Mouse (Mus musculus) forebrain, embryonic 12.5 days (tissue): ENCODE results near the gene Cyth4. TPM values are rescaled to one million over a fixed set of nuclear protein-coding genes. Genes with fewer than 3 reads are reported as not detected.

Experiments
- ATAC-seq: fragments of 200-750 bp; cut with Nextera tagmentation; 2 replicates; pipeline ENCODE4 v1.8.0; 2017; ENCODE audit warnings: moderate TSS enrichment; ENCODE audit not compliant: low FRiP score
- H3K27ac ChIP-seq: fragments of 300-500 bp; sonication (generic); 2 replicates; pipeline ENCODE4 v1.5.1; 2016; ENCODE audit warnings: mild to moderate bottlenecking
- H3K27me3 ChIP-seq: fragments of 300-500 bp; sonication (generic); 2 replicates; pipeline ENCODE4 v1.6.1; 2016; ENCODE audit warnings: mild to moderate bottlenecking
- H3K36me3 ChIP-seq: fragments of 300-500 bp; sonication (generic); replicated peaks from 2 replicates; pipeline ENCODE4 v1.6.1; 2016; ENCODE audit warnings: mild to moderate bottlenecking
- H3K4me1 ChIP-seq: fragments of 300-500 bp; sonication (generic); 2 replicates; pipeline ENCODE4 v1.6.1; 2016
- H3K4me2 ChIP-seq: fragments of 300-500 bp; sonication (generic); 2 replicates; pipeline ENCODE4 v1.6.1; 2016; ENCODE audit warnings: mild to moderate bottlenecking, moderate library complexity
- H3K4me3 ChIP-seq: fragments of 300-500 bp; sonication (generic); replicated peaks from 2 replicates; pipeline ENCODE4 v1.5.1; 2016; ENCODE audit warnings: mild to moderate bottlenecking
- H3K9ac ChIP-seq: fragments of 300-500 bp; sonication (generic); 2 replicates; pipeline ENCODE4 v1.6.1; 2016; ENCODE audit warnings: mild to moderate bottlenecking
- H3K9me3 ChIP-seq: fragments of 300-500 bp; sonication (generic); 2 replicates; pipeline ENCODE4 v1.6.1; 2016
- WGBS: fragments of 180-500 bp; shearing (Covaris S2); methylation state at CpG from one replicate; pipeline ENCODE4 v1.1.7; 2016; 5-methylcytosine and 5-hydroxymethylcytosine counted together
- polyA plus RNA-seq: library from polyadenylated mRNA; unstranded; fragments of >200 nt; fragmentation: Nextera tagmentation; extraction: Ambion mirVana; gene quantifications from 2 replicates; pipeline ENCODE4 v1.2.1, GENCODE M21; 2016

Gene Cyth4
- polyA plus RNA-seq, 1 experiment from 2014 or later, result 4.5 TPM

- Histone ChIP-seq H3K27me3 (0 out of 2 replicates have a peak, but pooled peaks cover 3% of the 10 kb centered on the region), H3K36me3 (no peaks in the 10 kb centered on the region), H3K4me1 (peaks cover 61% of the 10 kb centered on the region), H3K9me3 (no peaks in the 10 kb centered on the region), H3K27ac (peak overlapping the region; percentile 39; the same call in 1 of the 2 replicates), H3K9ac (no peak overlapping the region), H3K4me2 (no peak overlapping the region), H3K4me3 (no peak overlapping the region)
- WGBS, result 37% methylated on average over 2 of the region's 2 CpGs
- ATAC-seq, result 0 out of 2 replicates have a peak, but pooled peaks have one; percentile 30
These were observed 35.5 kb downstream of the Cyth4 start for GRCm38 (mm10) chr15:78632387-78632786.

GRCm38 (mm10) chr15:78633413-78633812 lies 36.6 kb downstream of the Cyth4 start:
- WGBS, result 55% methylated on average over 5 of the region's 5 CpGs
- peak overlapping the region; percentile 51 for H3K27ac ChIP-seq
- no peak overlapping the region for H3K9ac ChIP-seq
- 0 out of 2 replicates have a peak, but pooled peaks cover 3% of the 10 kb centered on the region for H3K27me3 ChIP-seq
- H3K4me2 ChIP-seq, result no peak overlapping the region
- H3K4me1 ChIP-seq, result peaks cover 70% of the 10 kb centered on the region
- H3K36me3 ChIP-seq, result no peaks in the 10 kb centered on the region
- no peak overlapping the region for H3K4me3 ChIP-seq
- no peaks in the 10 kb centered on the region for H3K9me3 ChIP-seq
- ATAC-seq, result no peak

- H3K4me1 ChIP-seq, result peaks cover 74% of the 10 kb centered on the region
- 31% methylated on average over 10 of the region's 10 CpGs for WGBS
These were observed 37.4 kb downstream of the Cyth4 start for GRCm38 (mm10) chr15:78634095-78634737.

GRCm38 (mm10) chr15:78635231-78635630 lies 38.4 kb downstream of the Cyth4 start:
- no peak overlapping the region for H3K4me3 ChIP-seq
- H3K36me3 ChIP-seq, result no peaks in the 10 kb centered on the region
- H3K9ac ChIP-seq, result no peak overlapping the region
- WGBS, result 44% methylated on average over 7 of the region's 7 CpGs
- no peak overlapping the region for H3K4me2 ChIP-seq
- ATAC-seq, result no peak
- H3K27ac ChIP-seq, result no peak overlapping the region
- no peaks in the 10 kb centered on the region for H3K9me3 ChIP-seq
- peaks cover 1% of the 10 kb centered on the region; the same call in 1 of the 2 replicates for H3K27me3 ChIP-seq
- H3K4me1 ChIP-seq, result peaks cover 74% of the 10 kb centered on the region

More at GRCm38 (mm10) chr15:78634095-78634737, 37.4 kb downstream of the Cyth4 start:
- Histone ChIP-seq H3K4me3 (no peak overlapping the region), H3K4me2 (no peak overlapping the region), H3K27ac (peak overlapping the region; percentile 51), H3K9ac (no peak overlapping the region), H3K27me3 (no peaks in the 10 kb centered on the region), H3K36me3 (no peaks in the 10 kb centered on the region), H3K9me3 (no peaks in the 10 kb centered on the region)
- ATAC-seq, result peak; percentile 84

GRCm38 (mm10) chr15:78643633-78644032 lies 46.8 kb downstream of the Cyth4 start:
- H3K4me1 ChIP-seq, result peaks cover 21% of the 10 kb centered on the region
- WGBS, result 22% methylated on average over 6 of the region's 6 CpGs
- ATAC-seq, result no peak

GRCm38 (mm10) chr15:78644606-78645005 lies 47.8 kb downstream of the Cyth4 start:
- no peak for ATAC-seq
- H3K9ac ChIP-seq, result 0 out of 2 replicates have a peak overlapping the region, but pooled peaks have one; percentile 21
- no peak overlapping the region for H3K4me3 ChIP-seq
- WGBS, result 56% methylated on average over 8 of the region's 8 CpGs
- H3K4me1 ChIP-seq, result peaks cover 23% of the 10 kb centered on the region
- H3K27me3 ChIP-seq, result peaks cover 4% of the 10 kb centered on the region; the same call in 1 of the 2 replicates
- no peak overlapping the region for H3K27ac ChIP-seq
- no peaks in the 10 kb centered on the region for H3K36me3 ChIP-seq
- no peak overlapping the region for H3K4me2 ChIP-seq
- no peaks in the 10 kb centered on the region for H3K9me3 ChIP-seq

More at GRCm38 (mm10) chr15:78643633-78644032, 46.8 kb downstream of the Cyth4 start:
- H3K4me3 ChIP-seq, result no peak overlapping the region
- H3K4me2 ChIP-seq, result no peak overlapping the region
- H3K27me3 ChIP-seq, result peaks cover 4% of the 10 kb centered on the region; the same call in 1 of the 2 replicates
- no peak overlapping the region for H3K9ac ChIP-seq
- H3K36me3 ChIP-seq, result no peaks in the 10 kb centered on the region
- H3K9me3 ChIP-seq, result no peaks in the 10 kb centered on the region
- H3K27ac ChIP-seq, result no peak overlapping the region

- H3K4me1 ChIP-seq, result peaks cover 18% of the 10 kb centered on the region
- H3K9me3 ChIP-seq, result no peaks in the 10 kb centered on the region
- ATAC-seq, result no peak
- H3K27me3 ChIP-seq, result no peaks in the 10 kb centered on the region
- H3K4me2 ChIP-seq, result no peak overlapping the region
- no peak overlapping the region for H3K4me3 ChIP-seq
- 76% methylated on average over 4 of the region's 4 CpGs for WGBS
- H3K36me3 ChIP-seq, result no peaks in the 10 kb centered on the region
- H3K27ac ChIP-seq, result no peak overlapping the region
- no peak overlapping the region for H3K9ac ChIP-seq
These were observed 50.9 kb downstream of the Cyth4 start for GRCm38 (mm10) chr15:78647746-78648145.

GRCm38 (mm10) chr15:78651169-78651568 lies 54.3 kb downstream of the Cyth4 start:
- no peaks in the 10 kb centered on the region for H3K36me3 ChIP-seq
- H3K9me3 ChIP-seq, result no peaks in the 10 kb centered on the region
- H3K4me3 ChIP-seq, result no peak overlapping the region
- H3K27ac ChIP-seq, result no peak overlapping the region
- 28% methylated on average over 4 of the region's 4 CpGs for WGBS
- no peak overlapping the region for H3K4me2 ChIP-seq
- H3K9ac ChIP-seq, result no peak overlapping the region
- H3K27me3 ChIP-seq, result no peaks in the 10 kb centered on the region
- peaks cover 4% of the 10 kb centered on the region; the same call in 1 of the 2 replicates for H3K4me1 ChIP-seq
- ATAC-seq, result no peak

- Histone ChIP-seq H3K9me3 (no peaks in the 10 kb centered on the region), H3K27ac (no peak overlapping the region), H3K4me3 (no peak overlapping the region), H3K9ac (no peak overlapping the region), H3K27me3 (no peaks in the 10 kb centered on the region), H3K4me2 (no peak overlapping the region), H3K36me3 (no peaks in the 10 kb centered on the region), H3K4me1 (peaks cover 2% of the 10 kb centered on the region; the same call in 1 of the 2 replicates)
- 69% methylated on average over 5 of the region's 5 CpGs for WGBS
- ATAC-seq, result no peak
These were observed 67.4 kb downstream of the Cyth4 start for GRCm38 (mm10) chr15:78664268-78664667.

GRCm38 (mm10) chr15:78669221-78669871 lies 72.5 kb downstream of the Cyth4 start:
- H3K4me1 ChIP-seq, result peaks cover 19% of the 10 kb centered on the region
- no peak for ATAC-seq
- no peak overlapping the region for H3K9ac ChIP-seq
- no peaks in the 10 kb centered on the region for H3K9me3 ChIP-seq
- H3K4me3 ChIP-seq, result no peak overlapping the region
- H3K36me3 ChIP-seq, result no peaks in the 10 kb centered on the region
- H3K27me3 ChIP-seq, result peaks cover 43% of the 10 kb centered on the region
- no peak overlapping the region for H3K4me2 ChIP-seq
- 74% methylated on average over 10 of the region's 10 CpGs for WGBS
- no peak overlapping the region for H3K27ac ChIP-seq

- Histone ChIP-seq H3K27ac (no peak overlapping the region), H3K4me2 (no peak overlapping the region), H3K4me1 (peaks cover 24% of the 10 kb centered on the region), H3K4me3 (no peak overlapping the region), H3K9ac (no peak overlapping the region), H3K9me3 (no peaks in the 10 kb centered on the region), H3K27me3 (peaks cover 50% of the 10 kb centered on the region), H3K36me3 (no peaks in the 10 kb centered on the region)
- 21% methylated on average over 5 of the region's 5 CpGs for WGBS
- ATAC-seq, result peak; percentile 36; the same call in 1 of the 2 replicates
These were observed 73.5 kb downstream of the Cyth4 start for GRCm38 (mm10) chr15:78670341-78670740.
